Mouse (Mus musculus): ENCODE data around the gene 2310034G01Rik.

The 2310034G01Rik gene

GRCm38 (mm10) chr19:46350168-46350932 is at the start of gene 2310034G01Rik:
2310034G01Rik (minus strand) TSS chr19:46350302.
- in situ Hi-C loops (cut with MboI): no loop called here

- in situ Hi-C loops (cut with MboI): no loop called here
Observed at GRCm38 (mm10) chr19:46399886-46400285, 49.8 kb upstream of the 2310034G01Rik start.

DNA sequence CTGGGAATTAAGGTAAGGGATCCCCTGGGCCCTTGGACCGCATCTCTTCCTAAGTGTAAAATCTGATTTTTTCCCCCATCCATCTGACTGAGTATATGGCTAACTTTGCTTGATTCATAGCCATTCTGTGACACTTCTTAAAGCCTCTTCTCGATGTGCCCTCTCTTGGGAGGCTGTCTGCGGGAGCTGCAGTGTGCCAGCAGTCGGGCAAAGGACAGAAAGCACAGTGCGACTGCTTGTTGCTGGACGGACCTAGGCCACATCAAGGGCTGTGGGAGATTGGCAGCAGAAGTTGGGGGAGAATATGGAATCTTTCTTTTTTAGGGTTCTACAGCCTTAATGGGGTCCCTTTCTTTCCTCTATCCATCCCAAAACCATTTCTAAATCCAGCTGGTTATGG is 49.3 kb upstream of the 2310034G01Rik start:
- in situ Hi-C loops (cut with MboI): no loop called here

GRCm38 (mm10) chr19:46398401-46398800 is 48.3 kb upstream of the 2310034G01Rik start:
- in situ Hi-C loops (cut with MboI): no loop called here

DNA sequence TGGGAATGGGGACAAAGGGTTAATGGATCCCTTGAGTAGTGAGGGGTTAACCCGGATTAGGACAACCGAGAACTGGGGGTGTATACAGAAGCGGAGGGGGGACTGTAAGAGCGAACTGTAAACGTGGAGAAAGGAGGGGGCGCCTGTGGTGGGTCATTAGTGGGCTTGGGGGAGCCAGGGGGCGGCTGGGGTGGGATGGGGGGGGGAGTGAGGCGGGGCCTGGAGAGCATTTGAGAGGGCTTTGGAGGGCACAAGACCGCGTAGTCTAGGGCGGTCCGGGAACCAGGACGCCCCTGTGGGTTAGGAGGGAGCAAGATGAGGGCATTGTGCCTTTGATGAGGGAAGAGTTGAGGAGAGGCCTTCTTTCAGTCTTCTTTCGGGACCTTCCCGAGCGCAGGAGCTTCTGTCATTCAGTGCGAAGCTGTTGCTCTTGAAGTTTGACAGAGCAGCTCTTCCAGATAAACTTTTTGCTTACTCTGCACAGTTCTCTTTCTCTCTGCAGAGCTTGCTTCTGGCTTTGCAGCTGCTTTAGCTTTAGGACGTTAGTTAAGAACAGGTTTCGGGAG is 47.4 kb upstream of the 2310034G01Rik start:
- in situ Hi-C loops (cut with MboI): no loop called here

- in situ Hi-C loops (cut with MboI): no loop called here
Observed at GRCm38 (mm10) chr19:46396686-46397435, 46.8 kb upstream of the 2310034G01Rik start, which contains the start of gene Sufu. Sufu (plus strand) TSS chr19:46396896.

DNA sequence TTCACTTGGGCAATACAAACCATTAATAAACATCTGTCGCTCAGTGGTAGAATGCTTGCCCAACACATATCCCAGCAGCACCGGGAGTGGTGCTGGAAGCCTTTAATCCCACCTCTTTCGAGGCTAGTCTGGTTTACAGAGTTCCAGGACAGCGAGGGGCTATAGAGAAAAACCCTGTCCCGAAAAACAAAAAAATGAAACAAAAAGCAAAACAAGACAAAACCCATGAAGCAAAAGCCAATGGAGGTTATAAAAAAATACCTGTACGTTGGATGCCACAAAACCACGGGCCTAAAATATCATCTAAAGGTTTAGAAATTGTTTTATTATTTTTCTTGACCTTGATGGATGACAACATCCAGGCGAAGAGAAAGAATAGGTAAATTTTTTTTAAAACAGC is 46.0 kb upstream of the 2310034G01Rik start:
- in situ Hi-C loops (cut with MboI): no loop called here

DNA sequence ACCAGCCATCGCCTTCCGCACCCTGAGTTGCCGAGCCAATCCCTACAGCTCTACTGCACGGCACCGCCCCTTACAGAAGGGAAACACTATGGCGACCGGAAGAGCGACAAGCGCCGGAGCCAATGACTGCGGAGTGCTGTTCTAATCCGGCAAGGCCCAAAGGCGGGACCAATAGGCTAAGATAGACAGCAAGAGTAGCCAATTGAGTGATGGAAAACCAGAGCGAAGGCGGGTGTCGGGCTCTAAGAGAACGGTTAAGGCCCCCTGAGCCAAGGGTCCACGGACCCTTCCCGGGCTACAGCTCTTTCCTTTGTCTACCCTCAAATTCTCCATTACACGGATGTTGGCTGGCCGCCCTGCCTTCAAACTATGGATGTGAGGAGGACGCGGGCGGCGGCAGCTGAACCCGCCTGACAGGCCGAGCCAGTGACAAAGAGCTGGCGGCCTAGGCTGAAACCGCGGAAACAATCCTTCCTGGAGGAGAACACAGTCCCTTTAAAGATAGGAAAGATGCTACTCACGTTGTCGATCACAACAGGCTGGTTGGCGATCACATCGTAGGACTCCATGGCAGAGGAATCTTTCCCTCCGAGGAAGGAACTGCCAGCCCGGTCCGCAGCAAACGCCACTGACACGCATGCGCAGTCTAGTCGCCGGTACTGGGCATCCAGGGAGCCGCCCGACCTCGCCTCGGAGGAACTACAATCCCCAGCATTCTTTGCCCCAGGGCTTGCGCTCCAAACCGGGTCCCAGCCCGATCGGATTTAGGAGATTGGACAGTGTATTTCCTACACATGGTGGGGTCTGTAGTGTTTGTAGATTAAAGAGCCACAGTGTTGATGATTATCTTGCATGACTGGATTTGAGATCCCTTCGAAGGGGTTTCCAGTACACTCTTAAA is 45.3 kb upstream of the 2310034G01Rik start, which contains the start of gene Actr1a:
Gene Actr1a, minus strand, starts transcription at position 640 of the 901 bp plus-strand sequence.
- in situ Hi-C loops (cut with MboI): no loop called here

DNA sequence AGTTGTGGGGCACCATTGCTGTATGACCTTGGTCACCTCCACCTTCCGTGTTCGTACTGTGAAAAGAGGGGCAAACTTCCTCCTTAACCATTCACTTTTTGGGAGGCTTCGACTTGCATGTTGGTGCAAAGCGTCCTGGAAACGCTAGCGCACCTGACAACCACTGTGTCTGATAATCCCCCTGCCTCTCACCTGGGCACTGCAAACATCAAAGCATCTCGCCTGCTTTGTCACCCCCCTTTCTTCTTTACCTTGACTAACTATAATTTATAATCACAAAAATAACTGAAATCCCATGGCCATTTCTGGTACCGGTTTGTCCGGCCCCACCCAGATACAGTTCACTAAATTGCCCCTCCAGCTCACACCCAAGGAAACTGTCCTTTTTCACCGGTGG is 44.6 kb upstream of the 2310034G01Rik start:
- in situ Hi-C loops (cut with MboI): no loop called here

- in situ Hi-C loops (cut with MboI): no loop called here
Observed at GRCm38 (mm10) chr19:46392018-46392417, 41.9 kb upstream of the 2310034G01Rik start.

DNA sequence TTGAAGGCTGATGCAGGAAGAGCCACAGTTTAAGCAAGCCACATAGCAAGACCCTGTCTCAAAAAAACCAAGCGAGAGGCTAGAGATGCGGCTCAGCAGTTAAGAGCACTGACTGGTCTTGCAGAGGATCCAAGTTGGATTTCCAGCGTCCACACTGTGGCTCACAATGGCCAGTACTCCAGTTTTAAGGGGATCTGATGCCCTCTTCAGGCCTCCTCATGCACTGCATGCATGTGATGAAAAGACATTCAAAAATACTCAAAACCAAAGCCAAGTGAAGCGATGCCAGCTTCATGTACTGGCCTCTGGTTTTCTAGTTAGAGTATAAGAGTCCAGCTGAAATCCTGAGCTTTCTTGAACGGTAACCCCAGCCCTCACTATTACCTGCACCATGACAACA is 39.8 kb upstream of the 2310034G01Rik start:
- in situ Hi-C loops (cut with MboI): no loop called here

GRCm38 (mm10) chr19:46382275-46382674 is 32.2 kb upstream of the 2310034G01Rik start:
- in situ Hi-C loops (cut with MboI): no loop called here

DNA sequence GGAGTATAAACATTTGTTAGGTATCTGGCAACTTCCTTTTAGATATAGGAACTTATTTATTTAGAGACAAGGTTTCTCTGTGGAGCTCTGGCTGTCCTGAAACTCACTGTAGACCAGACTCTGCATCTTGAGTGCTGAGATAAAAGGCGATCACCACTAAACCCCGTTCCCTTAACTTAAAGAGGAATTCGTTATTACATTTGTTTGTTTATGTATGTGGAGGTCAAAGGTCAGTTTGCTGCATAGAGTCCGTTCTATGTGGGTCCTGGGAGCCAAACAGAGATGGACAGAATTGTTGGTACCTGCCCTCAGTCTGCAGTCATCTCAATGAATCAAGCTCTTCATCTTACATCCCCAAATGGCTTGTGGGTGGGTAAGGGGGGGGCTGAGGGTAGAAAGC is 25.8 kb upstream of the 2310034G01Rik start:
- in situ Hi-C loops (cut with MboI): no loop called here

GRCm38 (mm10) chr19:46375489-46375888 is 25.4 kb upstream of the 2310034G01Rik start:
- in situ Hi-C loops (cut with MboI): no loop called here

DNA sequence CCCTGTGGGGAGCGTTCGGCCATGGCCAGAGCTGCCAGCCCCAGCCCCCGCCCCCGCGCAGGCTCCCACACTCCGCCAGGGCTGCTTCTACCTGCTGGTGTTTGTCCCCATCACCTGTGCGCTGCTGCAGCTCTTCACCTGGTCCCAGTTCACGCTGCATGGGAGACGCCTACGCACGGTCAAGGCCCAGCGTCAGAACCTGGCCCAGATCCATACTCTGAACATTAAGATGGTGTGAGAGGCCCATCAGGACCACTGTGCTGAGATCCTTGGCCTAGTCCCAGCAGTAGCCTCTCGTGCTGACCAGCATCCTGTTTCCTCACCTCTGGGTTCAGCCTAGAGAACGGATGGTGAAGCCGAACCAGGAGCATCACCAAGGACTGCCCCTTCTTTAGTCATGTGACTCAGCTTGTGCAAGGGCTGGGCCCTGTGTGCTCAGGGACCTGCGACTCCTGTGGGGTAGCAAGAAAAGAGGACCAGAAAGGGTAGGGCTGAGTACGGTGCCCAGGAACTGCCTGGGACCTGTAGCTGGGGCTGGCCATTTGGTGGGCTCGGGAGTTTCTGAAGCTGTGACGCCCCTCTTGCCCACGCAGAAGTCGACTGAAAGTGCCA is 24.5 kb upstream of the 2310034G01Rik start:
- in situ Hi-C loops (cut with MboI): no loop called here

DNA sequence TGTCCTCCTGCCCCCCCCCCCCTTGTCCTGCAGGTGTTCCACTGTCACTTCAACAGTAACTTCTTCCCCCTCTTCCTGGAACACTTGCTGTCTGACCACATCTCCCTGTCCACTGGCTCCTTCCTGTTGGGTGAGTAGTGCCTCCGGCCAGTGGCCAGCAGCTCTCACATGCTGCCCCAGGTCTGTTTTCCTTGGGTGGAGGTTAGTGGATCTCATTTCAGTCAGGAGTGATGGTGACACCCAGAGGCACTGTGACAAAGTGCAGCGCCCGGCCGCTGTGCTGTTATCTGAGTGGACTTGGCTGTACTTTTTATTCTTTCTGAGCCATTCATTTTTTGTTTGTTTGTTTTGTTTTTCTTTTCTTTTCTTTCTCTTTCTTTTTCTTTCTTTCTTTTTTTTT is 19.1 kb upstream of the 2310034G01Rik start:
- in situ Hi-C loops (cut with MboI): no loop called here

DNA sequence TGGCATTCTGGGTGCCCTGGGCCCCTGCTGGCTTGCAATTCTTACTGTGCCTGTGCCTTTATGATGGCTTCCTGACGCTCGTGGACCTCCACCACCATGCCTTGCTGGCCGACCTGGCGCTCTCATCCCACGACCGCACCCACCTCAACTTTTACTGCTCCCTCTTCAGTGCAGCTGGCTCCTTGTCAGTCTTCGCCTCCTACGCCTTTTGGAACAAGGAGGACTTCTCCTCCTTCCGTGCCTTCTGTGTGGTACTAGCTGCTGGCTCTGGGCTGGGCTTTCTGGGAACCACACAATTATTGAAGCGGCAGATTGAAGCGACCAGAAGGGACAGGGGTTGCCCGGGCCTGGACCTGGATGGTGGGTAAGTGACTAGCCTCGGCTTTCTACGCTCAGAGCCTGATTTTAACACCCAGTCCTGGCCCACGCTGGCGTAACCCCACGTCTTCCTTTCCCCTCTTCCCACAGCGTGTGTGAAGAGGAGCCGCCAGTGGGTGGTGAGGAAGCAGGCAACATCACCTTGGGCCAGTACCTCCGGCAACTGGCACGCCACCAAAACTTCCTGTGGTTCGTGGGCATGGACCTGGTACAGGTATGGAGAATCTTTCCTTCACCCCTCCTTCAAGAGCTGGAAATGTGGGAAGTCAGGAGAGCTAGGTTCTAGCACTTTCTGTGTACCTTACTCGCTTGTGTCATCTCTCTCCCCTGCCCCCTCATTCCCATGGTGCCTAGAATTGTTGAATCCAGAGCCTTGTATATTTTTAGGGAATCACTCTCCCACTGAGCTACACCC is 17.9 kb upstream of the 2310034G01Rik start:
- in situ Hi-C loops (cut with MboI): no loop called here

GRCm38 (mm10) chr19:46363294-46364009 is 13.3 kb upstream of the 2310034G01Rik start:
- in situ Hi-C loops (cut with MboI): no loop called here

DNA sequence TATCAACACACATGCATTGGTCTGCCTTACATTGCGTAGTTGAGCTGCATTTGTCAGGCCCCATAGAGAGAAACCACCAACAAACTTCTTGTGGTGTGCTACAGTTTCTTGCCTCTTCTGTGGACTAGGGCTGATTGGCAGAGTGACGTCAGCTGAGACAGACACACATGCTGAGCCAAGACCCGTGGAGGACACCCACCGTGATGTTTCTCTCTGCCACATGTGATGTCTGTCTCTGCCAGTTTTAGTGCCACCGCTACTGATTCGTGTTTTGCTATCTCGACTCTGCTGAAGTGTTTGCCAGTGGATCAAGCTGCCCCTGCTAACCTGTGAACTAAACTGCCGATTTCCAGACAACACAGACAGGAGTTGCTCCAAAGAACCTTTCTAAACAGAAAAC is 12.0 kb upstream of the 2310034G01Rik start:
- in situ Hi-C loops (cut with MboI): no loop called here

GRCm38 (mm10) chr19:46358381-46358780 is 8.3 kb upstream of the 2310034G01Rik start:
- in situ Hi-C loops (cut with MboI): no loop called here

Measured in mature B cell (primary cell).